Mouse (Mus musculus): ENCODE results near the gene Sik2. TPM values are rescaled to one million over a fixed set of nuclear protein-coding genes. Genes with fewer than 3 reads are reported as not detected.

The Sik2 gene
- total RNA-seq, 2 experiments from 2014 or later, result 54.9 TPM

GRCm38 (mm10) chr9:51004062-51004461 is 4.8 kb downstream of the Sik2 start:
- intact Hi-C loops (cut with DNase I), result no loop called here
- DNase-seq, result no peak

- intact Hi-C loops (cut with DNase I), result no loop called here
- no peak for DNase-seq
Observed at GRCm38 (mm10) chr9:50986677-50987076, 22.2 kb downstream of the Sik2 start.

GRCm38 (mm10) chr9:50986123-50986522 is 22.8 kb downstream of the Sik2 start:
- no peak for DNase-seq
- intact Hi-C loops (cut with DNase I), result no loop called here

GRCm38 (mm10) chr9:50981499-50982190 is 27.2 kb downstream of the Sik2 start:
- intact Hi-C loops (cut with DNase I), result no loop called here
- no peak for DNase-seq

- DNase-seq, result no peak
- intact Hi-C loops (cut with DNase I), result no loop called here
Observed at GRCm38 (mm10) chr9:50974631-50975030, 34.2 kb downstream of the Sik2 start.

GRCm38 (mm10) chr9:50970413-50970812 is 38.5 kb downstream of the Sik2 start:
- DNase-seq, result no peak
- intact Hi-C loops (cut with DNase I), result no loop called here

GRCm38 (mm10) chr9:50969266-50969665 is 39.6 kb downstream of the Sik2 start:
- intact Hi-C loops (cut with DNase I), result no loop called here

GRCm38 (mm10) chr9:50966277-50966676 is 42.6 kb downstream of the Sik2 start:
- intact Hi-C loops (cut with DNase I), result no loop called here
- DNase-seq, result no peak

More at GRCm38 (mm10) chr9:50969266-50969665, 39.6 kb downstream of the Sik2 start:
- DNase-seq, result no peak

GRCm38 (mm10) chr9:50965392-50965791 is 43.5 kb downstream of the Sik2 start:
- no peak for DNase-seq
- intact Hi-C loops (cut with DNase I), result no loop called here

- intact Hi-C loops (cut with DNase I), result no loop called here
- no peak for DNase-seq
Observed at GRCm38 (mm10) chr9:50964911-50965310, 44.0 kb downstream of the Sik2 start.

GRCm38 (mm10) chr9:50957956-50958489 is 50.9 kb downstream of the Sik2 start:
- no peak for DNase-seq

GRCm38 (mm10) chr9:50955176-50955575 is 53.7 kb downstream of the Sik2 start:
- no peak for DNase-seq
- intact Hi-C loops (cut with DNase I), result no loop called here

More at GRCm38 (mm10) chr9:50957956-50958489, 50.9 kb downstream of the Sik2 start:
- intact Hi-C loops (cut with DNase I), result no loop called here

GRCm38 (mm10) chr9:50948097-50948823 is 60.6 kb downstream of the Sik2 start:
- intact Hi-C loops (cut with DNase I), result no loop called here

GRCm38 (mm10) chr9:50946338-50946737 is 62.5 kb downstream of the Sik2 start:
- intact Hi-C loops (cut with DNase I), result no loop called here
- DNase-seq, result no peak

More at GRCm38 (mm10) chr9:50948097-50948823, 60.6 kb downstream of the Sik2 start:
- DNase-seq, result no peak

- intact Hi-C loops (cut with DNase I), result no loop called here
Observed at GRCm38 (mm10) chr9:50944826-50945225, 64.0 kb downstream of the Sik2 start.

GRCm38 (mm10) chr9:50942711-50943110 is 66.2 kb downstream of the Sik2 start:
- DNase-seq, result no peak
- intact Hi-C loops (cut with DNase I), result no loop called here

More at GRCm38 (mm10) chr9:50944826-50945225, 64.0 kb downstream of the Sik2 start:
- DNase-seq, result no peak

GRCm38 (mm10) chr9:50941804-50942401 is 67.0 kb downstream of the Sik2 start:
- intact Hi-C loops (cut with DNase I), result no loop called here
- no peak for DNase-seq

- DNase-seq, result no peak
- intact Hi-C loops (cut with DNase I), result no loop called here
Observed at GRCm38 (mm10) chr9:50929986-50930385, 78.9 kb downstream of the Sik2 start.

GRCm38 (mm10) chr9:50925801-50926200 is 83.1 kb downstream of the Sik2 start:
- intact Hi-C loops (cut with DNase I), result no loop called here
- no peak for DNase-seq

- DNase-seq, result no peak
- intact Hi-C loops (cut with DNase I), result no loop called here
Observed at GRCm38 (mm10) chr9:50924454-50924853, 84.4 kb downstream of the Sik2 start.

- intact Hi-C loops (cut with DNase I), result no loop called here
Observed at GRCm38 (mm10) chr9:50922363-50923153, 86.3 kb downstream of the Sik2 start.

More at GRCm38 (mm10) chr9:50922363-50923153, 86.3 kb downstream of the Sik2 start:
- DNase-seq, result no peak
